8 mouse cellular contexts compared by ENCODE assay signal in genomic region chr8:105637601-105638041, GRCm38 (mm10). TPM values are rescaled to one million over a fixed set of nuclear protein-coding genes. Genes with fewer than 3 reads are reported as not detected.
DNase-seq lines count a peak whose midpoint lies in the region; ATAC-seq and TF ChIP-seq lines count a peak whose summit lies in the region.

No protein-coding gene starts in this region.

- peak overlapping the region; percentile 84 for H3K4me2 ChIP-seq in midbrain, postnatal 0 days (ENCODE audit: low read depth, low read length, poor library complexity, severe bottlenecking)

- H3K4me1 ChIP-seq in cortical plate, adult 2 months (ENCODE audit: control insufficient read depth, insufficient read depth, low read length) = peaks cover 2% of the 10 kb centered on the region
- H3K4me1 ChIP-seq in midbrain, postnatal 0 days (ENCODE audit: insufficient read depth, low read length) = peaks cover 5% of the 10 kb centered on the region; the same call in 1 of the 2 replicates

- H3K36me3 ChIP-seq in midbrain, postnatal 0 days (ENCODE audit: insufficient read depth, low read length) = no peaks in the 10 kb centered on the region

- no peaks in the 10 kb centered on the region for H3K27me3 ChIP-seq in midbrain, postnatal 0 days (ENCODE audit: insufficient read depth, low read length)

- peak overlapping the region; percentile 93 for H3K4me3 ChIP-seq in gastrocnemius, adult 2 months
- peak overlapping the region; percentile 90 for H3K4me3 ChIP-seq in cortical plate, adult 2 months (ENCODE audit: insufficient read depth, low read length)
- peak overlapping the region; percentile 84 for H3K4me3 ChIP-seq in midbrain, postnatal 0 days (ENCODE audit: low read depth, low read length)

- ATAC-seq in midbrain, postnatal 0 days (ENCODE audit: low FRiP score) = no peak

- intact Hi-C loops in gastrocnemius, adult 2 months (cut with DNase I) = loop anchor here (2.0 kb wide), 1 partner anchor 47 kb away; no protein-coding TSS in a partner anchor
- intact Hi-C loops in gastrocnemius, postnatal 14 days (cut with DNase I; ENCODE audit: low total_unique reads) = no loop called here

- no peaks in the 10 kb centered on the region for H3K9me3 ChIP-seq in midbrain, postnatal 0 days (ENCODE audit: low read length)

- TF ChIP-seq POLR2A in cortical plate, adult 2 months (IDR thresholded peaks at IDR 0.05; ENCODE audit: extremely low read depth, insufficient read depth, low read length) = no peak

- no peak for DNase-seq in gastrocnemius, adult 2 months
- no peak for DNase-seq in gastrocnemius, postnatal 14 days
- peak; percentile 81 for DNase-seq in 416B (ENCODE audit: low read depth)
- DNase-seq in induced T-regulatory cell, adult 2 months (ENCODE audit: low read depth) = peak; percentile 66
- DNase-seq in midbrain, postnatal 0 days (ENCODE audit: low spot score) = no peak
- no peak for DNase-seq in urinary bladder, adult 2 months (ENCODE audit: low spot score)
- DNase-seq in right cerebral cortex, adult 18-20 months = no peak

- peak overlapping the region; percentile 95 for H3K27ac ChIP-seq in gastrocnemius, adult 2 months
- peak overlapping the region; percentile 99 for H3K27ac ChIP-seq in cortical plate, adult 2 months (ENCODE audit: insufficient read depth, low read length)
- H3K27ac ChIP-seq in midbrain, postnatal 0 days (ENCODE audit: low read depth, low read length) = peak overlapping the region; percentile 99

- H3K9ac ChIP-seq in midbrain, postnatal 0 days (replicated peaks; ENCODE audit: low read length, poor library complexity, severe bottlenecking) = peak overlapping the region; percentile 98

- WGBS in midbrain, postnatal 0 days = 0% methylated on average over 11 of the region's 11 CpGs

- TF ChIP-seq CTCF in gastrocnemius, adult 2 months (IDR thresholded peaks at IDR 0.05) = no peak
- no peak for TF ChIP-seq CTCF in cortical plate, adult 2 months (IDR thresholded peaks at IDR 0.05; ENCODE audit: extremely low read depth, insufficient read depth, low read length)
- TF ChIP-seq CTCF in midbrain, postnatal 0 days (IDR thresholded peaks at IDR 0.05) = no peak

RNA-seq across cellular contexts. Expression of gene Agrp, which starts 0.4 kb away (rescaled TPM):
- total RNA-seq in gastrocnemius, adult 2 months (2021) = under 1 TPM in 1 of 2 experiments, not detected in 1; 0.75 TPM
- total RNA-seq in gastrocnemius, postnatal 14 days (2021) = 1 to 10 TPM in 1 of 2 experiments, under 1 TPM in 1; 0.73 to 1.7 TPM
- 0.15 and 0.17 TPM in 2 replicates for polyA plus RNA-seq in cortical plate, adult 2 months (2012; rRNA removed)
- total RNA-seq in midbrain, postnatal 0 days (2014; rRNA removed) = not detected in 2 replicates
- polyA plus RNA-seq in midbrain, postnatal 0 days (2015; fragmentation: Nextera tagmentation; extraction: Ambion mirVana) = 3.2 and 7.6 TPM in 2 replicates
- 0.27 and 0.89 TPM in 2 replicates for polyA plus RNA-seq in urinary bladder, adult 2 months (2012; rRNA removed)

RNA-seq across cellular contexts. Expression of gene Ctcf, which starts 1.3 kb away (rescaled TPM):
- 10 to 100 TPM; 33.2 to 42.6 TPM for total RNA-seq in gastrocnemius, adult 2 months (2021)
- 10 to 100 TPM; 34.5 TPM for total RNA-seq in gastrocnemius, postnatal 14 days (2021)
- polyA plus RNA-seq in cortical plate, adult 2 months (2012; rRNA removed) = 30.3 and 30.8 TPM in 2 replicates
- 40.2 and 44.2 TPM in 2 replicates for total RNA-seq in midbrain, postnatal 0 days (2014; rRNA removed)
- 73.0 and 81.9 TPM in 2 replicates for polyA plus RNA-seq in midbrain, postnatal 0 days (2015; fragmentation: Nextera tagmentation; extraction: Ambion mirVana)
- 21.6 and 31.5 TPM in 2 replicates for polyA plus RNA-seq in urinary bladder, adult 2 months (2012; rRNA removed)

RNA-seq across cellular contexts. Expression of gene Ripor1, which starts 32.6 kb away (rescaled TPM):
- total RNA-seq in gastrocnemius, adult 2 months (2021) = 10 to 100 TPM; 15.7 to 20.6 TPM
- 10 to 100 TPM; 18.9 to 20.6 TPM for total RNA-seq in gastrocnemius, postnatal 14 days (2021)
- polyA plus RNA-seq in cortical plate, adult 2 months (2012; rRNA removed) = 47.3 and 49.1 TPM in 2 replicates
- total RNA-seq in midbrain, postnatal 0 days (2014; rRNA removed) = 12.6 and 16.1 TPM in 2 replicates
- polyA plus RNA-seq in midbrain, postnatal 0 days (2015; fragmentation: Nextera tagmentation; extraction: Ambion mirVana) = 32.6 and 32.7 TPM in 2 replicates
- polyA plus RNA-seq in urinary bladder, adult 2 months (2012; rRNA removed) = 12.1 and 26.0 TPM in 2 replicates

RNA-seq across cellular contexts. Expression of gene Carmil2, which starts 48.5 kb away (rescaled TPM):
- total RNA-seq in gastrocnemius, adult 2 months (2021) = under 1 TPM in 1 of 2 experiments, not detected in 1; 0.17 TPM
- total RNA-seq in gastrocnemius, postnatal 14 days (2021) = under 1 TPM; 0.18 to 0.35 TPM
- polyA plus RNA-seq in cortical plate, adult 2 months (2012; rRNA removed) = 43.9 and 47.6 TPM in 2 replicates
- 5.4 and 5.6 TPM in 2 replicates for total RNA-seq in midbrain, postnatal 0 days (2014; rRNA removed)
- polyA plus RNA-seq in midbrain, postnatal 0 days (2015; fragmentation: Nextera tagmentation; extraction: Ambion mirVana) = 35.1 and 36.0 TPM in 2 replicates
- polyA plus RNA-seq in urinary bladder, adult 2 months (2012; rRNA removed) = 0.53 and 0.61 TPM in 2 replicates

Comparison
In these comparisons a context has a peak if more than half of its experiments do, and no peak if none do; other contexts are left out.
1. DNase-seq: peak in 416B (single experiment) and induced T-regulatory cell, adult 2 months (single experiment); none in gastrocnemius, adult 2 months (single experiment), gastrocnemius, postnatal 14 days (single experiment), midbrain, postnatal 0 days (single experiment), urinary bladder, adult 2 months (single experiment) and right cerebral cortex, adult 18-20 months (single experiment).
2. Peak in every context shown above with its lines, with median percentiles within 50 percentile points of each other: H3K27ac ChIP-seq and H3K4me3 ChIP-seq.